Mouse (Mus musculus): ENCODE results near the gene Minpp1. TPM values are rescaled to one million over a fixed set of nuclear protein-coding genes. Genes with fewer than 3 reads are reported as not detected.

Minpp1 gene
- polyA plus RNA-seq, 1 experiment from 2014 or later: 66.4 TPM

- peak; percentile 89 for DNase-seq (ENCODE audit: low spot score)
Measured at GRCm38 (mm10) chr19:32523769-32524515, 38.4 kb downstream of the Minpp1 start.

- no peak for DNase-seq (ENCODE audit: low spot score)
Measured at GRCm38 (mm10) chr19:32524516-32524860, 38.9 kb downstream of the Minpp1 start.

- no peak for DNase-seq (ENCODE audit: low spot score)
Measured at GRCm38 (mm10) chr19:32527139-32527538, 41.6 kb downstream of the Minpp1 start.

- no peak for DNase-seq (ENCODE audit: low spot score)
Measured at GRCm38 (mm10) chr19:32528723-32529122, 43.2 kb downstream of the Minpp1 start.

GRCm38 (mm10) chr19:32529252-32529942, 43.8 kb downstream of the Minpp1 start:
- no peak for DNase-seq (ENCODE audit: low spot score)

GRCm38 (mm10) chr19:32530296-32530695, 44.7 kb downstream of the Minpp1 start:
- no peak for DNase-seq (ENCODE audit: low spot score)

GRCm38 (mm10) chr19:32532331-32532730, 46.8 kb downstream of the Minpp1 start:
- no peak for DNase-seq (ENCODE audit: low spot score)

- no peak for DNase-seq (ENCODE audit: low spot score)
Measured at GRCm38 (mm10) chr19:32532737-32533505, 47.4 kb downstream of the Minpp1 start.

GRCm38 (mm10) chr19:32534887-32535286, 49.3 kb downstream of the Minpp1 start:
- DNase-seq (ENCODE audit: low spot score): no peak

GRCm38 (mm10) chr19:32542784-32543490, 57.4 kb downstream of the Minpp1 start:
- no peak for DNase-seq (ENCODE audit: low spot score)

- DNase-seq (ENCODE audit: low spot score): no peak
Measured at GRCm38 (mm10) chr19:32547396-32547795, 61.8 kb downstream of the Minpp1 start.

GRCm38 (mm10) chr19:32548202-32548601, 62.6 kb downstream of the Minpp1 start:
- DNase-seq (ENCODE audit: low spot score): no peak

- no peak for DNase-seq (ENCODE audit: low spot score)
Measured at GRCm38 (mm10) chr19:32550446-32550845, 64.9 kb downstream of the Minpp1 start.

GRCm38 (mm10) chr19:32551442-32551841, 65.9 kb downstream of the Minpp1 start:
- no peak for DNase-seq (ENCODE audit: low spot score)

GRCm38 (mm10) chr19:32552106-32552505, 66.5 kb downstream of the Minpp1 start:
- DNase-seq (ENCODE audit: low spot score): no peak

GRCm38 (mm10) chr19:32553310-32553709, 67.7 kb downstream of the Minpp1 start:
- DNase-seq (ENCODE audit: low spot score): no peak

GRCm38 (mm10) chr19:32555257-32555656, 69.7 kb downstream of the Minpp1 start:
- no peak for DNase-seq (ENCODE audit: low spot score)

Measured in thymus, postnatal 0 days (tissue).